Mouse (Mus musculus) hindlimb bud, embryonic 11.5 days (tissue): ENCODE measurements at regions not wholly inside any gene's neighbourhood (a gene's known extent, or its start where the extent isn't known, plus 50 kb on each side); places are given as distances from the start of the nearest gene placed in this dataset.

Source experiments
- DNase-seq: peaks from one replicate; pipeline ENCODE4 v3.0.0-alpha.2; 2012; ENCODE audit warnings: low read depth, low spot score; ENCODE audit errors: extremely low spot score

GRCm38 (mm10) chr5:45931252-45931651, 73.8 kb upstream of the Lcorl start:
- DNase-seq = no peak

DNA sequence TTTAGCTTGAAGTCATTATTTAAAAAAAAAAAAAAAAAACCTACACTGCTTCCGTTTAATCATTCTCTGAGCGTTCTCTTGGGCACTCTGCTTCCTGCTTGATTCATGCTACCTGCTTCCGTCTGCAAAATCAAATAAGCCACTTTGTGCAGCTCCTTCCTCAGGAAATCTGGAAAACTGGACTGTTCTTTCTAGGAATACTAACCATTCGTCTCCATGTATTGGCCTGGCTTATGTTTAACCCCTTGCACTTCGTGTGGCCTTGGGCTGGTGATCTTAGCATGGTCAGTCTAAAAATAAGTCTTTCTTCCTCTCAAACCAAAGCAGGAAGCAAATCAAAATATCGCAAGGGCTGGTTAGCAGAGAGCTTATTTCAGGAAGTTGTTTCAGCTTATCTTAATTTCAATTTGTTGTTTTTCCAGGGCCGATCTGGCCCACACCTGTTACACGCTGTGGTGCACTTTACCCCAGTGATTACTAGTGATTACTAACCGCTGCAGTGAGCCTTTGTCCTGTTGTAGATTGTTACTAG, 68.5 kb upstream of the Lcorl start:
- DNase-seq = no peak

DNA sequence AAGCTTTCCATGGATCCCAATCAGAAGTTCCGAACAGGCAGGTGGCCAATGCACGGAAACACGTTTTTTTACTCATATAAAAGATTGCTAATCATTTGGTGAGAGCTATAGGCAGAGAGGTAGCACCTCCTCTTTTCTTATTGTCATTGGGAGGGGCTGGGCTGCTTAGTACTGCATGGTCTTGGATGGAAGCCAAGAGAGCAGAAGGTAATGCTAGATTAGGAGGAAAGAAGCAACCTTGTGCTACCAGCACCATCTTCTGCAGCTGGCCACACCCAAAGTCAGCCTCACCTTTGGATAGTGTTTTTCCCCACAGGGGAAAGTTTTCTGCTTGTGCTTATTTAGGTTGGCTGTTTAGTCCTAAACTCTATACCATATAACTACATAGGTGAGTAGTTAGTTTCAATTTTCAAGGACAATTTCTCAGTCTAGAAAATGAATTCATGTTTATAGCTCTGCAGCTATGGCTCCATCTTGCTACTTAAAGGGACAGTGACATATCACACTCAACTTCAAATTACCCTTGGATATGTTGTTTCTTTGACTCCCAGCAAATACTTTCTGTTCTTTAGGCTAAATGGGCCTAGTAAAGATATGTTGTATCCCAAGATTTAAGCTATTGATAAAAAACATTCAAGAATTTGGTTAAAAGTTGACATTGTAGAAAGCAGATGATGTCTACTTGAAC, 66.6 kb upstream of the Lcorl start:
- DNase-seq = no peak
